In the genomic region with DNA sequence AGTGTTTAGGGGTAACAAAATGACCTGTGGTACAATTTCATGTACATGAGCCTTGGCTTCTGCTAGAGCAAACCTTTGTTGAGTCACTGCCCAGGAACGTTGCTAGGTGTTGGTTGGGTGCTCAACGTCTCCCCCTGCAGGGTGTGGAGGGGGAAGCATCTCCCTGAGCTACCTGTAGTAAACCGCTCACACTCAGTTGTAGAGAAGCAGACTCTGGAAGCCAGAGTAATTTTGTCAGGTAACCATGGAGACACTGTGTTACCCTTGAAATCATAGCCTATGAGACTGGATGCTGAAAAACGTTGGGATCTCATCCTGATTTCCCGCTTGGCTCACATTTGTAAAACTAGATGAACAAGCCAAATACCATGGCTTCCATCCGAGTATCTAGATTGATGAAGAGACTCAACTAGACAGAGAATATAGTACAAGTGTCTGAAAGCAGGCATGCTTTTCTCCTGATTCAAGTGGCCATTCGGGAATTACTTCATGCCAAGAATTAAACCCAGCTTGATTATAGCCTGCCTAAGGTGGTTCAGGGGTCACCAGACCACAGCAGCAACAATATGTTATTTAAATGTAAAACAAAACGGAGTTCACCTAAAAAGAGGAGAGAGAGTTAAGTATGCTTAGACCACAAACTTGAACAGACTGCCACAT, we compare ENCODE assay signal across 9 mouse cellular contexts.
DNase-seq lines count a peak whose midpoint lies in the region; ATAC-seq and TF ChIP-seq lines count a peak whose summit lies in the region.
"Had no signal": no experiment of that assay in that cellular context is flagged by ENCODE, and none has a peak within 500 bp of the region (broad histone marks: within the 10 kb centered on the region; RNA-seq: fewer than 3 reads in every experiment).

No protein-coding gene starts in this region.

- H3K27me3 ChIP-seq in kidney, postnatal 0 days (ENCODE audit: insufficient read depth, low read length), result no peaks in the 10 kb centered on the region
- no peaks in the 10 kb centered on the region for H3K27me3 ChIP-seq in liver, postnatal 0 days (ENCODE audit: insufficient read depth, low read length)
- H3K27me3 ChIP-seq: heart, embryonic 15.5 days had no signal

- H3K27ac ChIP-seq in kidney, postnatal 0 days, result no peak overlapping the region
- H3K27ac ChIP-seq in liver, postnatal 0 days (ENCODE audit: low read depth), result no peak overlapping the region
- H3K27ac ChIP-seq: heart, embryonic 15.5 days had no signal

- no peak for ATAC-seq in kidney, postnatal 0 days (replicated peaks; ENCODE audit: low FRiP score, low read depth)
- no peak for ATAC-seq in liver, postnatal 0 days

- no peak overlapping the region for H3K4me3 ChIP-seq in kidney, postnatal 0 days (replicated peaks; ENCODE audit: low read depth, low read length)
- H3K4me3 ChIP-seq in liver, postnatal 0 days (ENCODE audit: low read depth, low read length), result no peak overlapping the region
- H3K4me3 ChIP-seq: heart, embryonic 15.5 days had no signal

- 56% methylated on average over 8 of the region's 8 CpGs for WGBS in kidney, postnatal 0 days
- 62% methylated on average over 8 of the region's 8 CpGs for WGBS in liver, postnatal 0 days (ENCODE audit: insufficient replicate concordance)

- H3K4me2 ChIP-seq in kidney, postnatal 0 days (ENCODE audit: low read length), result no peak overlapping the region
- H3K4me2 ChIP-seq in liver, postnatal 0 days (ENCODE audit: low read depth, low read length), result no peak overlapping the region
- H3K4me2 ChIP-seq: heart, embryonic 15.5 days had no signal

- DNase-seq in urinary bladder, adult 18-20 months (ENCODE audit: low spot score in 2 of 2), result peak; percentile 24 to 55
- DNase-seq in urinary bladder, postnatal 4 days (ENCODE audit: low spot score in 2 of 2), result no peak
- peak; percentile 78 for DNase-seq in adrenal gland, postnatal 10 days
- DNase-seq in embryo, embryonic 9.5 days (ENCODE audit: extremely low spot score), result peak; percentile 20
- peak; percentile 37 for DNase-seq in kidney, postnatal 0 days (ENCODE audit: low spot score)
- DNase-seq in liver, postnatal 0 days, result peak; percentile 66
- peak; percentile 45 for DNase-seq in spleen, adult 12 weeks (ENCODE audit: low spot score)
- DNase-seq in Muller cell, postnatal 12 days (ENCODE audit: inconsistent ontology term), result no peak

- no peaks in the 10 kb centered on the region for H3K9me3 ChIP-seq in kidney, postnatal 0 days (replicated peaks; ENCODE audit: low read length)
- H3K9me3 ChIP-seq in liver, postnatal 0 days (ENCODE audit: low read length), result no peaks in the 10 kb centered on the region
- H3K9me3 ChIP-seq: heart, embryonic 15.5 days had no signal

- H3K9ac ChIP-seq in kidney, postnatal 0 days (ENCODE audit: low read depth, low read length), result no peak overlapping the region
- H3K9ac ChIP-seq in liver, postnatal 0 days (replicated peaks), result no peak overlapping the region
- H3K9ac ChIP-seq: heart, embryonic 15.5 days had no signal

- H3K36me3 ChIP-seq in kidney, postnatal 0 days (ENCODE audit: insufficient read depth, low read length), result no peaks in the 10 kb centered on the region
- no peaks in the 10 kb centered on the region for H3K36me3 ChIP-seq in liver, postnatal 0 days (replicated peaks; ENCODE audit: insufficient read depth, low read length)
- H3K36me3 ChIP-seq: heart, embryonic 15.5 days had no signal

- no peak for TF ChIP-seq EP300 in liver, postnatal 0 days (IDR thresholded peaks at IDR 0.05; ENCODE audit: low read depth)

- peak; percentile 64 for TF ChIP-seq CTCF in kidney, postnatal 0 days (IDR thresholded peaks at IDR 0.05; ENCODE audit: low read depth)
- peak; percentile 76 for TF ChIP-seq CTCF in liver, postnatal 0 days (IDR thresholded peaks at IDR 0.05; ENCODE audit: low read depth)

- H3K4me1 ChIP-seq in kidney, postnatal 0 days (replicated peaks; ENCODE audit: insufficient read depth, low read length), result no peaks in the 10 kb centered on the region
- peaks cover 25% of the 10 kb centered on the region for H3K4me1 ChIP-seq in liver, postnatal 0 days (ENCODE audit: insufficient read depth)

Comparison
In these comparisons a context has a peak if more than half of its experiments do, and no peak if none do; other contexts are left out.
1. DNase-seq: peak in urinary bladder, adult 18-20 months (2 of 2), adrenal gland, postnatal 10 days (single experiment), embryo, embryonic 9.5 days (single experiment), kidney, postnatal 0 days (single experiment), liver, postnatal 0 days (single experiment) and spleen, adult 12 weeks (single experiment); none in urinary bladder, postnatal 4 days (0 of 2) and Muller cell, postnatal 12 days (single experiment).